Mouse (Mus musculus): ENCODE results near the gene Gm49321. TPM values are rescaled to one million over a fixed set of nuclear protein-coding genes. Genes with fewer than 3 reads are reported as not detected.

Gene Gm49321
- polyA plus RNA-seq, 1 experiment, result not detected

DNA sequence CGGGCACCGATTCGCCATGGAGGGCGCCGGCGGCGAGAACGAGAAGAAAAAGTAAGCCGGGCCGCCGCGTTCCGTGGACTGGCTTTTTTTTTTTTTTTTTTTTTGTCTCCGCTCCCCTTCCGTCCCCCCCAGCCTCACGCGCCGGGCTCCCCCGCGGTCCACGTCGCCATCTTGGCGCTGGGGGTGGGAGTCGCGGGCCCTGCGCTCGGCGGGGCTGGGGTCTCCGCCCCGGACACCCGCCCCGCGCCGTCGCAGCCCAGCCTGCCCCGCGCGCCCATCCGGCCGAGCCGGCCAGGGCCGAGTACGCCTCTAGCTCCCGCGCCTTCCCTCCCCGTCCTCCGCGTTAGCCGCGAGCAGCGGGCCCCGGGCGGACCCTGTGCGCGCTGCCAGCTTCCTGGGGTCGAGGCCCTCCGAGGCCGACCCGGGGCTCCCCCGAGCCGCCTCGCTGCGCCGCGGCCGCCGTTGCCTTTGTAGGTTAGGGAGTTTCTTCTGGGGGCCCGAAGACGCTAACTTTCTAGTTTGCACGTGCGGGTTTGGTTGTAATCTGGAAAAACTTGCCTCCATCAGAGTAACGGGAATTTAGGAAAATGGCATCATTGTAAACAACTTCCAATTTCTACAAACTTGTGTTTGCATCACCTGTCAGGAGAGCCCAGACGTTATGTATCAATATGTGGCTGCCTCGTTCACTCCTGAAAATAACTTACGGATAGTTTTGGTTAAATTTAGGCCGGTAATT, 29.0 kb upstream of the Gm49321 start:
- H3K36me3 ChIP-seq (ENCODE audit: control insufficient read depth, insufficient read depth, low read length), result no peaks in the 10 kb centered on the region
- H3K27me3 ChIP-seq (ENCODE audit: control insufficient read depth, insufficient read depth, low read length), result no peaks in the 10 kb centered on the region
- peak overlapping the region; percentile 87 for H3K4me3 ChIP-seq (ENCODE audit: low read depth, low read length)
- no peak for TF ChIP-seq CTCF (IDR thresholded peaks at IDR 0.05; ENCODE audit: extremely low read depth, insufficient read length, insufficient replicate concordance, low read depth, low read length)
- no peak for TF ChIP-seq POLR2A (IDR thresholded peaks at IDR 0.05; ENCODE audit: low read depth, low read length)
- H3K4me1 ChIP-seq (ENCODE audit: control insufficient read depth, insufficient read depth, insufficient read length, low read length), result peaks cover 11% of the 10 kb centered on the region; the same call in 1 of the 2 replicates
- under 1% methylated on average over 74 of the region's 76 CpGs for WGBS
- peak overlapping the region; percentile 82 for H3K27ac ChIP-seq (ENCODE audit: insufficient read depth, low read depth, low read length)

DNA sequence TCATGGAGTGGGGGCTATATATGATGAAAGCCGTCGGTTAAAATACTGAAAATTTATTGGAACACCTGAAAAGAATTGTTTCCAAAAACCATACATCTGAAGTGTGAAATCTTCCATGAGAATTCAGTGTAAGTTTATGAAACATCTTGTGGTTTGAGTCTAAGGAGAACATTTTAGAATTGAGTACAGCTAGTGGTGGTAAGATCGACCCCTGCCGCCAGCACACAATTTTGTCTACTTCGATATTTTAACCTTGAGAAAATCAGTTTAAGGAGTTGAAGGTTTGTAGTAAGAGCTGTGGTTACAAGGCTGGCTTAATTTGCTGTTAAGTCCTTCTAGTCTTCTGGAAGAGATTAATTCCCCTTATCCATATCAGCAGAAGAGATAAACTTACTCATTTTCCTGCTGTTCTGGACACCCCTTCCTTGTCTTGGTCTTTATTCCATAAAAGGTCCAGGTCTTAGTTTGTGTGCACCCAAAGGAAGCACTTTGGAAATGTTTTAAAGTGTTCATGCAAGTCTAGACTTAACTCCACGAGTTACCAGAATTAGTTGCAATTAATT, 28.4 kb upstream of the Gm49321 start:
- TF ChIP-seq POLR2A (IDR thresholded peaks at IDR 0.05; ENCODE audit: low read depth, low read length) (no peak), CTCF (IDR thresholded peaks at IDR 0.05; ENCODE audit: extremely low read depth, insufficient read length, insufficient replicate concordance, low read depth, low read length) (no peak)

DNA sequence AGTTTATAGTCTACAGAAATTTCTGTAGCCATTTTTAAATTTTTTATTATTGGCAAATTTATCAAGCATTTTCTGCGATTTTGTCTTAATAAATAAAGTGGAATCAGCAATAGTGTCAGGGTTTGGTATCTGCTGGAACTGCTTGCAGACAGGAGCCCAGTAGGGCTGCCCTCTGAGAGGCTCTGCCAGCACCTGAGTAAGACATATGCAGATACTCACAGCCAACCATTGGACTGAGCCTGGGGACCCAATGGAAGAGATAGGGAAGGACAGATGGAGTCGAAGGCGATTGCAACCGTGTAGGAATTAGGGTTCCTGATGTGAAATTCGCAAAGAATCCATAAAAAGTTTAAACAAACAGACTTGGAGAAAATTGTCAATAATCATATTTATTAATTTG, 19.0 kb upstream of the Gm49321 start:
- H3K4me3 ChIP-seq (ENCODE audit: low read depth, low read length), result no peak overlapping the region
- H3K4me1 ChIP-seq (ENCODE audit: control insufficient read depth, insufficient read depth, insufficient read length, low read length), result no peaks in the 10 kb centered on the region
- no peak overlapping the region for H3K27ac ChIP-seq (ENCODE audit: insufficient read depth, low read depth, low read length)
- H3K36me3 ChIP-seq (ENCODE audit: control insufficient read depth, insufficient read depth, low read length), result no peaks in the 10 kb centered on the region
- no peak for TF ChIP-seq CTCF (IDR thresholded peaks at IDR 0.05; ENCODE audit: extremely low read depth, insufficient read length, insufficient replicate concordance, low read depth, low read length)
- TF ChIP-seq POLR2A (IDR thresholded peaks at IDR 0.05; ENCODE audit: low read depth, low read length), result no peak
- no peaks in the 10 kb centered on the region for H3K27me3 ChIP-seq (ENCODE audit: control insufficient read depth, insufficient read depth, low read length)
- WGBS, result 96% methylated on average over 5 of the region's 5 CpGs

More for the DNA sequence above, 28.4 kb upstream of the Gm49321 start:
- 9% methylated on average over 6 of the region's 6 CpGs for WGBS
- Histone ChIP-seq H3K4me3 (ENCODE audit: low read depth, low read length) (no peak overlapping the region), H3K36me3 (ENCODE audit: control insufficient read depth, insufficient read depth, low read length) (no peaks in the 10 kb centered on the region), H3K4me1 (ENCODE audit: control insufficient read depth, insufficient read depth, insufficient read length, low read length) (peaks cover 7% of the 10 kb centered on the region; the same call in 1 of the 2 replicates), H3K27ac (ENCODE audit: insufficient read depth, low read depth, low read length) (no peak overlapping the region), H3K27me3 (ENCODE audit: control insufficient read depth, insufficient read depth, low read length) (no peaks in the 10 kb centered on the region)

DNA sequence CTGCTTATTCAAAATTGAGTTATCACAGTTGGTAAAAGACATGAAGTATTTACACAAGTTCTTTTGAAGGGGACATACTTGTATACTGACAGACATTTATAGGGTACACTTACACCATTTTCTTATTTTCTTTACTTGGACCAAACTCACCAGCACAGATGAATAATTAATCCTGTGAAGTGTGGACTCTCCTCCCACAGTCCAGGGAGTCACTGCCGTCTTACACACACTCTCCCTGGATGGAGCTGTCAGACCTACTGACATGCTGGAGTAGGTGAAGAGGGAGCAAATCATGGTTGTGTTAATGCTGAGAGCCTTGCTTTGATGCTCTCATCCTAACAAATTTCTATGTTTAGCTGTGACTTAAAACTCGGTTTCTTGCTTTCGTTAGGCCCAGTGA, 7.2 kb upstream of the Gm49321 start:
- TF ChIP-seq POLR2A (IDR thresholded peaks at IDR 0.05; ENCODE audit: low read depth, low read length) (no peak), CTCF (IDR thresholded peaks at IDR 0.05; ENCODE audit: extremely low read depth, insufficient read length, insufficient replicate concordance, low read depth, low read length) (no peak)
- H3K27ac ChIP-seq (ENCODE audit: insufficient read depth, low read depth, low read length), result no peak overlapping the region
- H3K4me1 ChIP-seq (ENCODE audit: control insufficient read depth, insufficient read depth, insufficient read length, low read length), result no peaks in the 10 kb centered on the region
- peaks cover 44% of the 10 kb centered on the region for H3K36me3 ChIP-seq (ENCODE audit: control insufficient read depth, insufficient read depth, low read length)
- 85% methylated on average over 3 of the region's 3 CpGs for WGBS
- no peak overlapping the region for H3K4me3 ChIP-seq (ENCODE audit: low read depth, low read length)
- H3K27me3 ChIP-seq (ENCODE audit: control insufficient read depth, insufficient read depth, low read length), result no peaks in the 10 kb centered on the region

DNA sequence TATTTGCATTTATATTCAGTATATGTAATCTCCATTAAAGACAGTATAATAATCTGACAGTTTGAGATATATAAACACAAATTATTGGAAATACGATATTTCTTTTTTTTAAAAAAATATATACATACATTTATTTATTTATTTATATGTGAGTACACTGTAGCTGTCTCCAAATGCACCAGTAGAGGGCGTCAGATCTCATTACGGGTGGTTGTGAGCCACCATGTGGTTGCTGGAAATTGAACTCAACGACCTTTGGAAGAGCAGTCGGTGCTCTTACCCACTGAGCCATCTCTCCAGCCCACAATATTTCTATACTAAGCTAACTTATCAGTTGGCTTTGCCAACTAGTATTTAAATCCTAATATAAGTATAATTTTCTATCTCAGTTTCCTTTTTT, 6.2 kb upstream of the Gm49321 start:
- Histone ChIP-seq H3K4me3 (ENCODE audit: low read depth, low read length) (no peak overlapping the region), H3K27me3 (ENCODE audit: control insufficient read depth, insufficient read depth, low read length) (no peaks in the 10 kb centered on the region), H3K36me3 (ENCODE audit: control insufficient read depth, insufficient read depth, low read length) (peaks cover 48% of the 10 kb centered on the region), H3K4me1 (ENCODE audit: control insufficient read depth, insufficient read depth, insufficient read length, low read length) (no peaks in the 10 kb centered on the region), H3K27ac (ENCODE audit: insufficient read depth, low read depth, low read length) (no peak overlapping the region)
- WGBS, result 44% methylated on average over 5 of the region's 5 CpGs
- no peak for TF ChIP-seq POLR2A (IDR thresholded peaks at IDR 0.05; ENCODE audit: low read depth, low read length)
- TF ChIP-seq CTCF (IDR thresholded peaks at IDR 0.05; ENCODE audit: extremely low read depth, insufficient read length, insufficient replicate concordance, low read depth, low read length), result peak; percentile 35; the same call in 1 of the 2 replicates

DNA sequence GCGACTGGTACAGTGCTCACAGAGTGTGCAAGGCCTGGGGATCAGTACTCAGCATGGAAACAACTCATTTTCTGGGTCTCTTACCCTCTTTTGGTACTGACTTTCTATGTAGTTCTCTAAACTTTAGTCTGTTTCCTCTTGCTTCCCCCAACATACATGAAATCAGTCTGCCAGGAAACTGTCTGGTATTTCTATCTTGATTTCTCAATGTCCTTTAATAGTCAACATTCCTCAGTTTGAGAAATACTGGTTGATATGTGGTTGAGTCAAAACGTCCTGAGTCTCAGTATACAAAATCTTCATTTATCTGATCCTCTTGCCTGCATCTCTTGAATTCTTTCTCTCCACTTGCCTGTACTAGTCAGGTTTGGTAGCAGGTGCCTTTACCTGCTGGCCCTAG, 2.9 kb upstream of the Gm49321 start:
- no peaks in the 10 kb centered on the region for H3K27me3 ChIP-seq (ENCODE audit: control insufficient read depth, insufficient read depth, low read length)
- TF ChIP-seq POLR2A (IDR thresholded peaks at IDR 0.05; ENCODE audit: low read depth, low read length) (no peak), CTCF (IDR thresholded peaks at IDR 0.05; ENCODE audit: extremely low read depth, insufficient read length, insufficient replicate concordance, low read depth, low read length) (no peak)
- peaks cover 52% of the 10 kb centered on the region for H3K36me3 ChIP-seq (ENCODE audit: control insufficient read depth, insufficient read depth, low read length)
- no peak overlapping the region for H3K27ac ChIP-seq (ENCODE audit: insufficient read depth, low read depth, low read length)
- 80% methylated on average over 2 of the region's 2 CpGs for WGBS
- H3K4me1 ChIP-seq (ENCODE audit: control insufficient read depth, insufficient read depth, insufficient read length, low read length), result no peaks in the 10 kb centered on the region
- no peak overlapping the region for H3K4me3 ChIP-seq (ENCODE audit: low read depth, low read length)

DNA sequence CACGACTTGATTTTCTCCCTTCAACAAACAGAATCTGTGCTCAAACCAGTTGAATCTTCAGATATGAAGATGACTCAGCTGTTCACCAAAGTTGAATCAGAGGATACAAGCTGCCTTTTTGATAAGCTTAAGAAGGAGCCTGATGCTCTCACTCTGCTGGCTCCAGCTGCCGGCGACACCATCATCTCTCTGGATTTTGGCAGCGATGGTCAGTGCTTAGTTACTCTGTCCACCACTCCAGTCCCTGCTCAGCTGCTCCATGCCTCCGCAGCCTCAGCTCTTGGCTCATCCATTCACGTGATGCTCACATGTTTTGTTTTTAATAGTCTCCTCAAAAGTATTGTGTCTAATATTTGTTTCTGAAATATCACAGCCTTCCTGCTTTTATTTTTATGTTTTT, 2.1 kb downstream of the Gm49321 start:
- no peaks in the 10 kb centered on the region for H3K4me1 ChIP-seq (ENCODE audit: control insufficient read depth, insufficient read depth, insufficient read length, low read length)
- no peak overlapping the region for H3K27ac ChIP-seq (ENCODE audit: insufficient read depth, low read depth, low read length)
- TF ChIP-seq CTCF (IDR thresholded peaks at IDR 0.05; ENCODE audit: extremely low read depth, insufficient read length, insufficient replicate concordance, low read depth, low read length) (no peak), POLR2A (IDR thresholded peaks at IDR 0.05; ENCODE audit: low read depth, low read length) (no peak)
- H3K27me3 ChIP-seq (ENCODE audit: control insufficient read depth, insufficient read depth, low read length), result no peaks in the 10 kb centered on the region
- WGBS, result 84% methylated on average over 6 of the region's 6 CpGs
- no peak overlapping the region for H3K4me3 ChIP-seq (ENCODE audit: low read depth, low read length)
- H3K36me3 ChIP-seq (ENCODE audit: control insufficient read depth, insufficient read depth, low read length), result peaks cover 57% of the 10 kb centered on the region

All from small intestine, adult 2 months (tissue).